Mouse (Mus musculus): ENCODE data around the gene St8sia1. TPM values are rescaled to one million over a fixed set of nuclear protein-coding genes. Genes with fewer than 3 reads are reported as not detected.

St8sia1 gene
- total RNA-seq, 2 experiments from 2014 or later, result 0.47 to 0.52 TPM

DNA sequence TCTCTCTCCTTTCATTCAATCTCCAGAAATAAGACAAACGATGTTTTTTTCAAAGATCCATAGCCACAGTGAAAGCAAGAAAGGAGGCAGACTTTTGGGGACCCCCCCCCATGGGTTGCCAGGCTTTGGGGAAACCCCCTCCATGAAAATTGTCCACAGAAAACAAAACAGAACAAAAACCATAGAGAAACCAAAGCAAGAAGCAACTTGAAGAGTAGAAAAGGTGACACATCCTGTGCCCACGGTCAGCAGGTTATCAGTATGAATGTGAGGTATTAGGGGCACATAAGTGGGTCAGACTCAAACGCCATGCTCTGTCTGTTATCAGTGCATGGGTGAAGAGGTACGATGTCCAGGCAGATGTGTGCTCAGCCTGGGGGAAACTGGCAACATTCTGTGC is 129.3 kb downstream of the St8sia1 start:
- no peak for DNase-seq (ENCODE audit: low spot score in 2 of 2)

DNA sequence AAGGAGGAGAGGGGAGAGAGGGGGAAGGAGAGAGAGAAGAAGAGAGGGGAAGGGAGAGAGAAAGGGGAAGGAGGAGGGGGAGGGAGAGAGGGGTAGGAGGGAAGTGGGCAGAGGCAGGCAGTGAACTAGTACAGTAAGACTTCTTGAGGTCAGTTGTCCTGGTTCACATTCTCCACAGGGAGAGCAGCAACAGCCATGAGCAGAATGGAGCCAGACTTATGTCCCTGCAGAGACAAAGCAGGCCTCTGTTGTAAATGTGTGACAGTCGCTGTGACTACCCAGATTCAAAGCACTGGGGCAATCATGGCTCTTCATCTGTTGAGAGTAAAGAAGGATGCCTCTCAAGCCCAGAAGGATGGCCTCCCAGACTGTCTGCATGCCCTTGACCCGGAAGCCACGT is 132.5 kb downstream of the St8sia1 start:
- DNase-seq (ENCODE audit: low spot score in 2 of 2), result no peak

DNA sequence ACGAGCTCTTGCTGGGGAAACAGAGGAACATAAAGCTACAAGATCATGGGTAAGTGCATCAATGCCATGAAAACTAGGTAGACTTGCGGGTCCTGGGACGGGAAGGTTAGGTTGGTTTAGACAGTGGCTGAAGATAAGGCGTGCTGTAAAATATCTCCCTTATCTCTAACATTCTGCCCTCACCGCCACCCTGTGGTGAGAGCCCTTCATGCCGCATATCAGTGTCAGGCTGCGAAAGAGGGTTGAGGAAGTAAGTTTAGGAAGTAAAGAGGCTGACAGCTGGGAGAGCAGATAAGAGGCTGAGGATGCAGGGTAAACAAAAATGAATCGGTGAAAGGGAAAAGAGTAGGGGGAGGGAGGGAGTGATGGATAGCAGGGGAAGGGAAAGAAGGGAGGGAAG is 133.0 kb downstream of the St8sia1 start:
- no peak for DNase-seq (ENCODE audit: low spot score in 2 of 2)

DNA sequence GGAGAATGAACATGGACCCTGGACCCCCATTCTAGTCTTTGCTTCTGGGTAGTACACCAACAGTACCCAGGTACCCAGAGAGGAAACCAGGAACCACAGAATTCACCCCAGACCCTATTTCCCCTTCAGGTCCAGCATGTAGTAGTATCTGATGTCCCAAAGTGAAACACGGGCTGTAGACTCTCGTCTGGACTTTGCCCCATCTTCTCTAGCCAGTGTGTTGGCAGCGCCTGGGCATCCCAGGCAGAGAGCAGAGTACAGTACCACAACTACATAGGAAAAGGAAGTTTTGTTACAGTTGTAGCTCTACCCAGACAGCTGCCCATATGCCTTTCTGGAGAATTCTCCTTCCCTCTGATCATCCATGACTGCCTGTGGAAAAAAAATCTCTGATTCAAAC is 134.0 kb downstream of the St8sia1 start:
- DNase-seq (ENCODE audit: low spot score in 2 of 2), result no peak

DNA sequence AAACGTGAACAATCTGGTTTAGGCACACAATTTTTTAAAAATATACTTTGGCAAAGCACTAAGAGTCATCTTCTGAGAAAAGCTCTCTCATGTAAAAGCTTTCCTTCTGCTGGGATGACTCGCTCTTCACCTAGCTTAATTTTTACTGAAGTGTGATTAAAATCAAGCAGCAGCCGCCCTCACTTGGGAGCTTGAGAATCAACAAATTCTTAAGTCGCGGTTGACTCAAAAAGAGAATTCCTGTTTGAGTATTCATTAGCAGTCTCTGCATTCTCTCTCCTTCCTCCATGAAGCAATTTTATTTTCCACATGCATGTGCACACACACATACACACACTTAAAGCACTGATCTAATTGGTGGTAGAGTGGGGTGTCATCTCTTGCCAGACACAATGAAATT is 138.8 kb downstream of the St8sia1 start:
- no peak for DNase-seq (ENCODE audit: low spot score in 2 of 2)

DNA sequence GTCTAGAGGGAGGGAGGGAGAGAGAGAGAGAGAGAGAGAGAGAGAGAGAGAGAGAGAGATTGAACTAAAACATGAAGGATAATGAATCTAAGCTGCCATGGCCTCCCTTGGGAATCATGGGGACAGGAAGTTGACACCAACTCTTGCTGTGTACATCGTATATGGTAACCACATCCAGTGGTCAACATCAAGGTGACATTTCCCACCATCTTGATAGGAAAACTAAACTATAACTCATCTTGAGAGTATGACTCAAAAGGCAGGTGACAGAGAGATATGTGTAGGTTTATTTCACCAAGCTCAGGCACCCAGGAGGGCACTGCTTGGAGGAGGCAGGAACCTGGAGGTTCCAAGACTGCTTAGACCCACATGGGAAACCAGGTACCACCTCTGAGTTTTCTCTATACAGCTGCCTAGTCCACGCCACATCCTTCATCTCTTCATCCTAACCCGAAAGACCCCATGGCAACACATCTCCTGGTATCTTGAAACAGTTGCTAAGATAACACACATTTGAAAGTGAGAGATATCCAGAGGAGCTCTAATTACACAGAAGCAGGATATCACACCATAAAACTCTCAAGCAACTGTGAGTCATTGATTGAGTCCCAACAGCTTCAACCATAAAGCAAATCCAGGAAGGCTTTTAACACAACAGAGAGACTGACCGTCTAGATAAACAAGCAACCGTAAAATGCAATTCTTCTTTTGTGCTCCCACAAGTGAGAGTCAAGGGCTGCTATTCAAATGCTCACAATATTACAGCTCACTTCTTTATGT is 141.1 kb downstream of the St8sia1 start:
- no peak for DNase-seq (ENCODE audit: low spot score in 2 of 2)

DNA sequence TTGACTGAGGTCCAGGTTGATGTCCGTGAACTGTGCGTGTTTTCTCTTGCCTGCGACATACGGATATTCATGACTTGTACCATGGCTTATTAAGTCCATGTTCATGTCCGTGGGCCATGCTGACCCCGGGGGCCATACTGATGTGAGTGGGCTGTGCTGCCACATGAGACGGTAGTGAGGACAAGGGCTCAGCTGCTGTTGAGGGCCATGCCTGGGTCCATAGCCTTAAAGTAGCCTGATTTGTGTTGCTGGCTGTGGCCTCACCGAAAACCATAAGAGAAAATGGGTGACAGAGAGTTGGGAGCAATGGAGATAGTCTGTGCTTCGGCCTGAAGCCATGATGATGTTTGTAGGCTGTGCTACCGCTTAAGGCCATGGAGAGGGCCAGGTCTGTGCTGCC is 145.9 kb downstream of the St8sia1 start:
- DNase-seq (ENCODE audit: low spot score in 2 of 2), result no peak

DNA sequence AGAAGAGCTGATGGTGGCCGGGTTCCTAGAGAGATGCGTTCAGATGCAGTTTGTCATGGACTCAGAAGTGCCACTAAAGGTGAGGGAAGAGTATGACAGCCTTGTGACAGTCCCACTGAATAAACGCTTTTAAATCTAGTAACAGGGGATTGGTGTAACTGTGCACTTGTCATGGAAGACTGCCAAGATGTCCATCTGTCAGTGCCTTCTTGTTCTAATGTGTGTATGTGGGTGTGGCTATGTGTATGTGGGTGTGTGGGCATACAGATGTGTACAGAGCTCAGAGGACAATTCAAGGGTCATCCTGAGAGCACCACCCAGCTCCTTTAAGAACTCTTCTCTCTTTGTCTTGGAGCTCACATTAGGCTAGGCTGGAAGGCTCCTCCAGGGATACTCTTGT is 148.7 kb downstream of the St8sia1 start:
- DNase-seq (ENCODE audit: low spot score in 2 of 2), result no peak

DNA sequence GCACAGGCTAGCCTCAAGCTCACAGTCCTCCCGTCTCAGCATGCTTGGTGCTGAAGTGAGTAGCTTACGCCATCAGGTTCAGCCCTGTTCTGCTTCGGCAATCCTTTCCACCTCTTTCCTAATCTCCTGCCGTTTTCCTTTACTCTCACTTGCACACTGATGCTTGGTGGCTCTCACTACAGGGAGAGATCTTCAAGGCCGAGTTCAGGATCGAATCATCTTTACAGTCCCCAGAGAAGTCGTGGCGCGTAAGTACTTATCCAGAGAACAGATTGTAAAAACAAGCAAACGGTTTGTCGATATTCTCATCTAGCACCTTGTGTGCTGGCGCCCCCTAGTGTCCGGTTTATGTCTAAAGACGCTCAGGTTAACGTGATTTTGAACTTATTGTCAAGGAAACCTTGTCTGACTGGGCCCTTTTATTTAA is 149.7 kb downstream of the St8sia1 start:
- peak; percentile 53 to 81 for DNase-seq (ENCODE audit: low spot score in 2 of 2)

DNA sequence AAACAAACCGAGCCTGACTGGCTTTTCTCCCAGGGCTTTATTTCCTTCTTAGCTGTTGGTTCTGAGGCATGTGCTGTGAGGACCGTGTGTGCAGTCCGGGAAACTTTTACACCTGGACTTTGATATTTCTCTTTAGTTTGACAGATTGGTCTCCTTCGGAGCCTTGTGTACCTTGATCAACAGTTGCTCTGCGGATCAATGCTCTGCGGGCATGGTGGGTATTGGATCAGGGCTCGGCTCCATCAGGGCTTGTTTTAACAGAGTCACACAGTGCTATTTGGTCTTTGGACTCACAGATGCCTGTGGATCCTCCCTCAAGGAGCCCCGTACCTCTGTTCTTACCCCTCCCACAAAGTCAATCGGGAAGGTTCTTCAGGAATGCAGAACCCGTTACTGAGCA is 150.2 kb downstream of the St8sia1 start:
- DNase-seq (ENCODE audit: low spot score in 2 of 2), result no peak

DNA sequence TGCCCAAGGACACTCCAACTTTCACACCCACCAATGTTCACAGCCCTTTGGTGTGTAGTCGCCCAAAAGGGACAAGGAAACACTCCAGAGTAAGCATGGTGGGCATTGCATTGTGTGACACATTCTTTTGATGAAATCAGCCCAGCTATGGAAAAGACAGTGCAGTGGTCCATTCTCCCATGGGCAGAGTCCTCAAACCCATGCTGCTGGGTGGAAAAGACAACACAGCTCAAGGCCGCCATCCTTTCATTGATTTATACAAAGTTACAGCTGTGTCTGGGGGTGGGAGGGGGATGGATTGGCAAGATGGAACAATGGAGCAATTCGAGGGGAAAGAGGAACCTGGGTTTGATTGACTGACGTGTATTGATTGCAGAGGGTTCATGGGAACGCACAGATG is 151.3 kb downstream of the St8sia1 start:
- no peak for DNase-seq (ENCODE audit: low spot score in 2 of 2)

DNA sequence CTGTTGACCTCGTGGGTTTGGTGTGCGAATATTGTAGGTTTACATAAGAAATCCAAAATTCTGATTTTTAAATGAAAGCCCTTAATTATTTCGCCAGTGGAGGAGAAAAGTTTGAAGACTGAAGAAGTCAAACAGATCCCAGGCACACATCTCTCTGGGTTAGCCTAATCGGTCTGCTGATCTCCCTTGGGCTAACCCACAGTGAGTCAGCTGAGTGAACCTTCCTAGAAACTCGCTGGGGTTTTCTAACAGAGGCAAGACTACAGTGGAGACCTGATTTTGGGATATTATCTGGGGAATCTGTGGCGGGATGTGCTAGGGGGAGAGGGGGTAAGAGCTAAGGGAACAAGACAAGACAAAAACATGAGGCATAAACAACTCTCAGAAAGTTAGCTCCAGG is 154.0 kb downstream of the St8sia1 start:
- DNase-seq (ENCODE audit: low spot score in 2 of 2), result no peak

DNA sequence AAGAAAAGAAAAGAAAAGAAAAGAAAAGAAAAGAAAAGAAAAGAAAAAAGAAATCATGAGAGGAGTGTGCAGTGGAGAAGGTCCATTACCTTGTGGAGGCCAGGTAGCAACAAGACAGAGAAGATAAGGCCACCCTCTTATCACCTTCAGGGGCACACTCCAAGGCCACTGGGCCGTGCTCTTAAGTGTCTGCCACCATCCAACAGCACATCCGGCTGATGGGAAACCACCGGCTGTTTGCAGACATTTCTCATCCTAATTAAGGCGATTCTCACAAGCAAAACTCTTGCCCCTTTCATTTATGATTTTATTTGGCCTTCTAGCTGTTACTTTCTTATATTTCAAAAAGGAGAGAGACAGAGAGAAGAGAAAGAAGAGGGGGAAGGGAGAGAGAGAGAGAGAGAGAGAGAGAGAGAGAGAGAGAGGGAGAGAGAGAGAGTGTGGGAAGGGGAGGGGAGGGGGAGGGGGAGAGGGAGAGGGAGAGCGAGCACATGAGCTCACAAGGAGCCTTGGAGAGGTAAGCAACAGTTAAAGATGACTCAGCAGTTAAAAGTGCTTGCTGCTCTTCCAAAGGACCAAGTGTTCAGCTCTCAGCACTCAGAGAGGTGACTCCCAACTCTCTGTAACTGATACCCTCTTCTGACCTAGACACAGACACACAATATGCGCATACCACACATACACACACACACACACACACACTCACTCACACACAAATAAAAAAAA is 154.7 kb downstream of the St8sia1 start:
- no peak for DNase-seq (ENCODE audit: low spot score in 2 of 2)

DNA sequence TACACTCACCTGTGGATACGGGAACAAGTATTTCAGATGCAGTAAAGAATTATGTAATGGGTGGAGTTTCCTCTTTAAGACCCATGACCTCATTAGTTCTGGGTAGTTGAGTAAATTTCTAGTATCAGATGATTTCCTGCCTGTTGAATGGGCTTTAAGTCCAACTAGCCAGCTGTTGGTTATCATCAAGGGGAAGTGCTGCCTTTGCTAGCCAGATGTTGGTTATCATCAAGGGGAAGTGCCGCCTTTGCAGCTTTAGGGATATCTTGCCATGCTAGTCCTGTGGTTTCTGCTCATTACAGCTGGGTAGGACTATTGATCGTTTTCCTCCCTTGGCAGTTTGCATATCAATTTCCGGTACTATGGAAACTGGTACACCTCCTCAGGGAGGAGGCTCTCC is 157.9 kb downstream of the St8sia1 start:
- DNase-seq (ENCODE audit: low spot score in 2 of 2), result no peak

DNA sequence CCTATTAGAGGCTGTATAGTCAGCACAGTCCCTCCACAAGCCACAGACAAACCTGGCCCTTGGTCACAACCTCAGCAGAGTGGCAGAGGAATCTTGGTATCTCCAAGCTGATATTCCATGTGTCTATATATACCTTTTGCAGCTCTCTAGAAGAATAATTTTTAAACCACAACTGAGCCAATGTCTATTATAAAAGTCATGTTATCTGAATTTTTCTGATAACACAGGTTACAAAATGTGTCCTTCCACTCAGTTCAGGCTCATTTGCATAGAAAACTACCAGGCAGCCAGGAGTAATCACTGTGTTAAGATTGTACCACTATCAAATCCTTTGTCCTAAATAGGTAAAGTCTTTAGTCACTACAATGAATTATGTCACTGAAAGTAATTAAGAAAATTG is 159.8 kb downstream of the St8sia1 start, which contains the start of gene Sult6b2:
TSS of gene Sult6b2 (minus strand) at position 101 of the 400 bp plus-strand sequence.
- no peak for DNase-seq (ENCODE audit: low spot score in 2 of 2)

DNA sequence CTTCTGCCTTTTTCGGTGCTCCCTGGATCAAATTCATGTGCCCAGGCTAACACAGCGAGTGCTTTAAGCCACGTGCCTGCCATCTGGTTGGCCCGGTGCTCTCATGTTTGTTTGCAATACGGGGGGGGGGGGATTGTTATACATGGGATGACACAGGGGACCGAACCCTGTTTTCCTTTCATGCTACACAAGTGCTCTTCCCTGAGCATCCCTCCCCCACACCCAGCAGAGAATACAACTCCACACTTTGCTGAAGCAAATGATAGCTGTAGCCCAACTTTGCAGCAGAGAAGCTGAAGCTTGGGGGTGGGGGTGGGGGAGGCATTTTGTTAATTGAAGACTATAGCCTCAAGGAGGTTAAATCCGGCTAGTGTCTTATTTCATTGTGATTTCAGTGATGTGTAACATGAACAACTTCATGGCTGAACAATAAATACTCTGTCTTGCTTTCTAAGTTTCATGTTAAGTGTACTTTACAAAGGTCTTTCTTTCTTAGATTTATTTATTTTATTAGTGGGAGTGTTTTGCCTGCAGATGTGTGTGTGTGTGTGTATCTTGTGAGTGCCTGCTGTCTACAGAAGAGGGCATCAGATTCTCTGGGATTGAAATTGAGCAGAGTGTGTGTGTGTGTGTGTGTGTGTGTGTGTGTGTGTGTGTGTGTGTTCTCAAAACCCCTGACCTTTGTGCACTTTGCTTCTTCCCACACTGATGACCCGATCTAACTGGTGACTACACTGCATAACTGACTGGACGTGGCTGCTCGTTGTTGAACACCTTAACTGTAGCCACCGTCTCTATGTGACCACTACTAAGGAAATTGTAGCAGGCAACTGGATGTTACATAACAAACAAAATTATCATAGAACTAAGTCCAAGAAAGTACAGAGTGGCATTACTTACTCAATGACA is 161.4 kb downstream of the St8sia1 start:
- no peak for DNase-seq (ENCODE audit: low spot score in 2 of 2)

DNA sequence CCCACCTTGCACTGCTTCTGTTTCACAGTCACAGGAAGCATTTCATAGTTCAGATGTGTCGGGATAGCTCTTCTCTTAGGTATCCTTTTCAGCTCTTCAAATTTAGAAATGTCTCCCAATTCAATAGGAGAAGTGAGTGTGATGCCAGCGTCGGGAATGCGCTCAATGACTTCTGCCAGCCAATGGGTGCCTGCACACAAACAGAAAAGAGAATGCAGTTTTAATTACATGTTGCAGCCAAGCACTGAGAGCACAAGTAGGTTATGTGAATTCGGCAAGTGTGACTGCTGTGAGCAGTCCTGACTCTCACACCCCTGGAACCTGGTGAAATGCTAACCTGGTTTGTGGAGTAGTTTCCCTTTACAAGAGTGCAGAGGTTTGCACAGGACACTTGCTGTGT is 162.6 kb downstream of the St8sia1 start:
- DNase-seq (ENCODE audit: low spot score in 2 of 2), result no peak

DNA sequence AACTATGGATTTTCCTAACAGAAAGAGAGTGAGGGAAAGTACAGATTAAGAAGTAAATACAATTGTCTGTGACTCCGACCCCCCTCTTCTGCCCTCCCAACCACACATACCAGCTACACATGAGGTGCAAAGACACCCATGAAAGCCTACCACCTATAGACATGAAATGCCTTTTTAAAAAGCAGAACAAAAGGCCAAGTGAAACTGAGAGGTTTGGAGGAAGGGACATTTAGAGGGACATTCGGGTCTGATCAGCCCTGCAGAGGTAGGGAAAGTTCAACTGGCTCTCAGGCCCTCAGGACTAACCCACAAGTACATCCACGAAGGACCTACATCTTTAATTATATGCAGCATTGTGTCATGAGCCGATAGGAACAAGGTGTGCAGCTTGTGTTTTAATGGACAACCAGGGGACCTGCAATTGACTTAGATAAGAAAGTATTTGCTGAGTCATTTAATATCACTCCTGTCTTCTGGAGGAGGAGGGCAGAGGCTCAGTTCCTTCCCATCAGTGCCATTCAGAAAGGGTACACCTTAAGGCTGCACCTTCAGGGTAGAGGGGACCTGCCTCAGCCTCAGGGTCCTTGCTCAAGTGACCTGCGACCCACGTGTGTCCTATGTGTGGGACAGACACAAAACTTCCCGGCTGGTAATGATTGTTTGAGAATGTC is 164.4 kb downstream of the St8sia1 start:
- DNase-seq (ENCODE audit: low spot score in 2 of 2), result no peak

DNA sequence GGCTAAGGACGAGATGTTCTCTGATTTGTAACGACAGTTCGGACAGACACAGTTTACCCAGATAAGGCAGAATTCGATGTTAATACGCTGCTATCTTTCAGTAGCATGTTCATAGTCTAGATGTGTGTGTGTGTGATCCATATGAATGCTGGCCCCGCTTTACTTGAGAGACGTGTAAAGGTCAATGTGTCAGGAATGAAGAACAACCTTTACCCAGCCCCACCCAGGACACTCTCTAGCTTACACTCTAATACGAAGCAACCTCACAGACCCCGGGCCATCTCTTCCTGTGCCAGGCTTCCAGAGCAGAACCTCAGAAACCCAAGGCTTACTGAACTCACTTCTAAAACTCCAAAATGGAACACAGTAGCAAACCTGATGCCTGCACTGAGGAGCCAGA is 165.4 kb downstream of the St8sia1 start:
- no peak for DNase-seq (ENCODE audit: low spot score in 2 of 2)

DNA sequence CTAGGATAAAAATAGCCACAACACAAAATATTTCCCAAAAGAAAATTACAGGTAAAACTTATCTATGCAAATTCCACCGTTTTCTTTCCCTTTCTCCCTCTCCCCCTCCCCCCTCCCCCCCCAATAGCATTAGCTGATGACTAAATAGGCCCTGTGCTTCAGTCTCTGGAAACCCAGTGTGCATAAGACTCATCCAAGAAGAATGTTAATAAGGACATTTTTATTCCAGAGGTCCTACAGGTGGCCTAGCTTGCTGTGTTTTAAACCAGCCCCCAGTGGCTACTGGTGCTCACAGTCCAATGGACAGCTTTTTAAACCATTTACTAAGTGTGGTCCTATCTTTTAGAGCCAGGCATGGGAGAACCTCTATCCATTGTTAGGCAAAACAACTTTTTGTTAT is 166.3 kb downstream of the St8sia1 start:
- no peak for DNase-seq (ENCODE audit: low spot score in 2 of 2)
